Mouse (Mus musculus) embryonic facial prominence, embryonic 11.5 days (tissue): ENCODE measurements around the gene Atox1. TPM values are rescaled to one million over a fixed set of nuclear protein-coding genes. Genes with fewer than 3 reads are reported as not detected.
"Not testable (repeated sequence)": the region's sequence is repeated elsewhere in the genome, so short reads cannot be mapped to it uniquely, and the experiment has no call there.

ENCODE experiments used
- ATAC-seq: fragments of 200-750 bp; cut with Nextera tagmentation; replicated peaks from 2 replicates; pipeline ENCODE4 v1.8.0; 2017; ENCODE audit warnings: low read depth; ENCODE audit not compliant: insufficient number of reproducible peaks, low FRiP score, low TSS enrichment
- DNase-seq: peaks from one replicate; pipeline ENCODE4 v3.0.0-alpha.2; 2015; ENCODE audit warnings: low spot score
- H3K27ac ChIP-seq: fragments of 300-500 bp; sonication (generic); replicated peaks from 2 replicates; pipeline ENCODE4 v1.5.1; 2014; ENCODE audit warnings: mild to moderate bottlenecking, low read depth, low read length, control low read depth
- H3K27me3 ChIP-seq: fragments of 300-500 bp; sonication (generic); 2 replicates; pipeline ENCODE4 v1.6.1; 2014; ENCODE audit warnings: mild to moderate bottlenecking, low read length, moderate library complexity, mixed read lengths; ENCODE audit not compliant: control insufficient read depth, insufficient read depth
- H3K36me3 ChIP-seq: fragments of 300-500 bp; sonication (generic); replicated peaks from 2 replicates; pipeline ENCODE4 v1.6.1; 2014; ENCODE audit warnings: low read depth, mild to moderate bottlenecking, low read length, moderate library complexity, mixed read lengths; ENCODE audit not compliant: control insufficient read depth, insufficient read depth
- H3K4me1 ChIP-seq: fragments of 300-500 bp; sonication (generic); 2 replicates; pipeline ENCODE4 v1.6.1; 2014; ENCODE audit warnings: low read length, mixed read lengths; ENCODE audit not compliant: control insufficient read depth, insufficient read depth
- H3K4me2 ChIP-seq: fragments of 300-500 bp; sonication (generic); 2 replicates; pipeline ENCODE4 v1.6.1; 2014; ENCODE audit warnings: low read depth, mild to moderate bottlenecking, control low read depth, low read length, moderate library complexity
- H3K4me3 ChIP-seq: fragments of 300-500 bp; sonication (generic); 2 replicates; pipeline ENCODE4 v1.5.1; 2014; ENCODE audit warnings: low read depth, low read length, control low read depth
- H3K9ac ChIP-seq: fragments of 300-500 bp; sonication (generic); replicated peaks from 2 replicates; pipeline ENCODE4 v1.6.1; 2014; ENCODE audit warnings: mild to moderate bottlenecking, control low read depth, low read length
- H3K9me3 ChIP-seq: fragments of 300-500 bp; sonication (generic); replicated peaks from 2 replicates; pipeline ENCODE4 v1.6.1; 2016; ENCODE audit warnings: mild to moderate bottlenecking, low read length, inconsistent platforms, mixed read lengths; ENCODE audit not compliant: control insufficient read depth
- WGBS: fragments of 180-500 bp; shearing (Covaris S2); extraction: QIAGEN DNeasy Blood & Tissue Kit; methylation state at CpG from one replicate; pipeline ENCODE4 v1.1.7; 2014; 5-methylcytosine and 5-hydroxymethylcytosine counted together
- polyA plus RNA-seq: library from polyadenylated mRNA; unstranded; fragments of >200 nt; fragmentation: Nextera tagmentation; extraction: Ambion mirVana; gene quantifications from 2 replicates; pipeline ENCODE4 v1.2.1, GENCODE M21; 2014

The Atox1 gene
- polyA plus RNA-seq, 1 experiment from 2014 or later: 243 TPM

DNA sequence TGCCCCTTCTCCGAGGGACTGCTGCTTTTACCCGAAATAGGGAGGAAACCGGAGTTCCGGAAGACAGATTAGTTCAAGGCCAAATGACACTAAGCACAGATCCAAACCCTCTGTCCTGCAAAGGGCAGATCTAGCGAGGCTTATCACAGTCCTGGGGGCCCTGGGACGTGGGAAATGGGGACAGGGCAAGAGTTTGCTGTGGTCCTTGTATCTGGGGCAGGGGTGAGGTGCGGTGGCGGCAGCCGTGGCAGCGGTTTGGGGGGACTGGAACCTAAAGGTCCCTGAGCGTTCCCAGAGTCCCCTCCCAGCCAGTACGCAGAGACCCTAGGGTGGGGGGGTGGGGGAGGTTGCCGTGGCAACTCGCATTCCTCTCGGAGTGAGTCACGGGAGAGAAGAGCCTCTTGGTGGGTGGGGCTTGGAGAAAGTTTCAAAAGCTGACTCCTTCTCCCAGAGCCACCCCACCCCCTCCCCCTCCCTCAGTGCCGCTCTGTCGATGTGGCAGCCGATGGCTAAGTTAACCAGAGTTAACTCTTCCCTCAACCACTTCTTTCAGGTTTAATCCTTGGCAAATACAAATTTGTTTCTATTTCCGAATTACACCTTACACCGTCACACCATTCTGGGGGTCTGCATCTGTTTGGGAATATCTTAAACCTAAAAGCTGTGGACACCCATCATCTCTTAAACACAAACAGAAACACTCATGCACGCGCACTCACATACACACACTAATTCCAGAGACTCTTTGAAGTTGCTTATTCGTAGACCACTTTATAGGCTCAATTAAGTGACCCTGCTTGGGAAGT, 42.9 kb downstream of the Atox1 start:
- H3K36me3 ChIP-seq: no peaks in the 10 kb centered on the region
- H3K4me1 ChIP-seq: peaks cover 6% of the 10 kb centered on the region; the same call in 1 of the 2 replicates
- H3K27me3 ChIP-seq: no peaks in the 10 kb centered on the region
- peak; percentile 91 for DNase-seq
- no peaks in the 10 kb centered on the region for H3K9me3 ChIP-seq
- ATAC-seq: peak; percentile 44
- H3K27ac ChIP-seq: peak overlapping the region; percentile 80
- H3K9ac ChIP-seq: peak overlapping the region; percentile 74
- peak overlapping the region; percentile 79 for H3K4me2 ChIP-seq
- H3K4me3 ChIP-seq: peak overlapping the region; percentile 55
- 1% methylated on average over 24 of the region's 24 CpGs for WGBS

- H3K36me3 ChIP-seq: no peaks in the 10 kb centered on the region
- H3K27ac ChIP-seq: no peak overlapping the region
- DNase-seq: no peak
- H3K9ac ChIP-seq: peak overlapping the region; percentile 66
- no peaks in the 10 kb centered on the region for H3K27me3 ChIP-seq
- no peaks in the 10 kb centered on the region for H3K9me3 ChIP-seq
- ATAC-seq: no peak
- 73% methylated on average over 6 of the region's 6 CpGs for WGBS
- peaks cover 6% of the 10 kb centered on the region; the same call in 1 of the 2 replicates for H3K4me1 ChIP-seq
- H3K4me3 ChIP-seq: no peak overlapping the region
- no peak overlapping the region for H3K4me2 ChIP-seq
Measured at GRCm38 (mm10) chr11:55416609-55417265, 44.3 kb downstream of the Atox1 start.

DNA sequence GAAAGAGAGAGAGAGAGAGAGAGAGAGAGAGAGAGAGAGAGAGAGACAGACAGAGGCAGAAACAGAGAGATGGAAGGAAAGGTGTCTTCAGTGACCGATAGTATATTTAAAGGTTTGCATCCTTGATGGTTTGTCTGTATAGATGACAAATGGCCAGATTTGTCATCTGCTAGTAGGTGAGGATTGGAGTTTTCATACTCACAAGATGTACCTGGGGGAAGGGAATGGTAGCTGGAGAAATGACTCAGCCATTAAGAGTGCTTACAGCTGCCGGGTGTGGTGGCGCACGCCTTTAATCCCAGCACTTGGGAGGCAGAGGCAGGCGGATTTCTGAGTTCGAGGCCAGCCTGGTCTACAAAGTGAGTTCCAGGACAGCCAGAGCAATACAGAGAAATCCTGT, 45.3 kb downstream of the Atox1 start:
- H3K9me3 ChIP-seq, H3K4me1 ChIP-seq, H3K36me3 ChIP-seq, H3K27ac ChIP-seq, H3K4me3 ChIP-seq, H3K9ac ChIP-seq, H3K4me2 ChIP-seq, H3K27me3 ChIP-seq, ATAC-seq, DNase-seq: not testable (repeated sequence)
- WGBS: 88% methylated on average over 6 of the region's 6 CpGs

GRCm38 (mm10) chr11:55415036-55415704, 45.9 kb downstream of the Atox1 start:
- peaks cover 6% of the 10 kb centered on the region; the same call in 1 of the 2 replicates for H3K4me1 ChIP-seq
- ATAC-seq: no peak

GRCm38 (mm10) chr11:55414314-55414713, 46.7 kb downstream of the Atox1 start:
- Histone ChIP-seq H3K27ac (no peak overlapping the region), H3K9me3 (no peaks in the 10 kb centered on the region), H3K4me2 (no peak overlapping the region), H3K9ac (no peak overlapping the region), H3K4me1 (peaks cover 3% of the 10 kb centered on the region; the same call in 1 of the 2 replicates), H3K36me3 (peaks cover 3% of the 10 kb centered on the region), H3K4me3 (no peak overlapping the region), H3K27me3 (no peaks in the 10 kb centered on the region)
- WGBS: 75% methylated on average over 5 of the region's 5 CpGs
- DNase-seq (no peak), ATAC-seq (no peak)

More at GRCm38 (mm10) chr11:55415036-55415704, 45.9 kb downstream of the Atox1 start:
- Histone ChIP-seq H3K9me3 (no peaks in the 10 kb centered on the region), H3K36me3 (no peaks in the 10 kb centered on the region), H3K27me3 (no peaks in the 10 kb centered on the region), H3K27ac (no peak overlapping the region), H3K9ac (no peak overlapping the region), H3K4me3 (no peak overlapping the region), H3K4me2 (no peak overlapping the region)
- WGBS: 64% methylated on average over 9 of the region's 9 CpGs
- no peak for DNase-seq

DNA sequence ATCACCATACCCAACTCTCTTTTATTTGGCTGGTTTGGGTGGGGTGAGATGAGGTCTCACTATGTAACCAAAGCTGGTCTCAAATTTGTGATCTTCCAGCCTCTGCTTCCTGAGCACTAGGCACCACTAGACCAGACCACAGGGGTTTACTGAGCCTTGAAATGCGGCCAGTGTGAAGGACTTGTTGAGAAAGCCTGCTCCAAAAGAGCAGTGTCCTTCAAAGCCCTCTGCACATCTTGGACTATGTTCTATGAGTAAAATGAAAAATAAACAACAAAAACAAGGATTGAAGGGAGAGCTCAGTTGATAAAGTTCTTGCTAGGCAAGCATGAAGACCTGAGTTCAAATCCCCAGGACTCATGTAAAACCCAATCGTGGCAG, 47.6 kb downstream of the Atox1 start:
- H3K27ac ChIP-seq: no peak overlapping the region
- no peaks in the 10 kb centered on the region for H3K27me3 ChIP-seq
- no peak overlapping the region for H3K9ac ChIP-seq
- no peak overlapping the region for H3K4me3 ChIP-seq
- DNase-seq (no peak), ATAC-seq (no peak)
- WGBS: 94% methylated on average over 2 of the region's 2 CpGs
- no peaks in the 10 kb centered on the region for H3K9me3 ChIP-seq
- peaks cover 3% of the 10 kb centered on the region; the same call in 1 of the 2 replicates for H3K4me1 ChIP-seq
- no peak overlapping the region for H3K4me2 ChIP-seq
- H3K36me3 ChIP-seq: peaks cover 3% of the 10 kb centered on the region

DNA sequence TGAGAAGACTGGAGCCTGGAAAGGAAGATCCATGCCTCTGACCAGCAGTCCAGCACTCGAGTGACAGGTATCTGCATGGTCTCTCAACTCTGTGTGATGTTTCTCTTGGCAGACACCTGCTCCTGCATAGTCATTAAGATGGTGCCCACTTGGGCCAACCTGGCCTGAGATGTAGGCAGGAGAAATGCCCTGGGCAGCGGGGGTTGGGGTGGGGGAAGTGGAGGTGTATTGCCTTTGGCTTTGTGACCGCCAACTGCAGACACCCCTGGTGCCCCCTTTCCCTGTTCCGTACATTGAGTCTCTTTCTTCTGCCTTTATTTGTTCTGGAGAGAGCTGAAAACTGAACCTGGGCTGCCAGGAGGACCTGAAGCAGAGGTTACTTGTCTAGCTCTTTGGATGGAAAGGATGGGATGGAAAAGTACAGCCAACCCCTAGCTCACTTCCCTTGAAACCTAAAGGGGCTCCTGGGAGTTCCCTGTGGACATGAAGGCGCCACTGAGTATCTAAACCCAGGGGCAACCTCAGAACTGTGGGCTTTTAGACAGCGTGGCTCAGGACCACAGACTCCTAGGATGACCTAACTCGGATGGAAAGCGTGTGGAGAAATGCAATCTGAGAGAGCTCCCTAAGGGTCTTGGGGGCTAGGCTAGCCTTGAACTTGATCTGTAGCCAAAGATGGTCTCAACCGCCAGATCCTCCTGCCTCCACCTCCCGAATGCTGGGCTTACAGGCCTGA, 48.2 kb downstream of the Atox1 start:
- peaks cover 3% of the 10 kb centered on the region; the same call in 1 of the 2 replicates for H3K4me1 ChIP-seq
- no peak overlapping the region for H3K27ac ChIP-seq
- no peak overlapping the region for H3K9ac ChIP-seq
- H3K27me3 ChIP-seq: no peaks in the 10 kb centered on the region
- DNase-seq (no peak), ATAC-seq (no peak)
- WGBS: 90% methylated on average over 10 of the region's 10 CpGs
- peaks cover 3% of the 10 kb centered on the region for H3K36me3 ChIP-seq
- H3K4me2 ChIP-seq: no peak overlapping the region
- no peak overlapping the region for H3K4me3 ChIP-seq
- no peaks in the 10 kb centered on the region for H3K9me3 ChIP-seq
